Mouse (Mus musculus) limb, embryonic 14.5 days (tissue): ENCODE measurements at regions not wholly inside any gene's neighbourhood (a gene's known extent, or its start where the extent isn't known, plus 50 kb on each side); places are given as distances from the start of the nearest gene placed in this dataset.
"Not testable (repeated sequence)": the region's sequence is repeated elsewhere in the genome, so short reads cannot be mapped to it uniquely, and the experiment has no call there.

Source experiments
- ATAC-seq: fragments of 200-750 bp; cut with Nextera tagmentation; 2 replicates; pipeline ENCODE4 v1.8.0; 2017; ENCODE audit warnings: low read depth, moderate number of reproducible peaks, moderate TSS enrichment; ENCODE audit not compliant: low FRiP score
- DNase-seq: peaks from one replicate; pipeline ENCODE4 v3.0.0-alpha.2; 2015; ENCODE audit warnings: low spot score
- H3K27ac ChIP-seq: fragments of 300-500 bp; sonication (generic); replicated peaks from 2 replicates; pipeline ENCODE4 v1.5.1; 2014; ENCODE audit warnings: low read depth, mild to moderate bottlenecking, low read length, moderate library complexity, mixed read lengths
- H3K27me3 ChIP-seq: fragments of 300-500 bp; sonication (generic); 2 replicates; pipeline ENCODE4 v1.6.1; 2014; ENCODE audit warnings: low read length, mixed read lengths; ENCODE audit not compliant: control insufficient read depth, insufficient read depth
- H3K36me3 ChIP-seq: fragments of 300-500 bp; sonication (generic); 2 replicates; pipeline ENCODE4 v1.6.1; 2014; ENCODE audit warnings: mild to moderate bottlenecking, low read length, moderate library complexity, mixed read lengths; ENCODE audit not compliant: control insufficient read depth, insufficient read depth
- H3K4me1 ChIP-seq: fragments of 300-500 bp; sonication (generic); 2 replicates; pipeline ENCODE4 v1.6.1; 2014; ENCODE audit warnings: antibody characterized with exemption, low read length, mixed read lengths; ENCODE audit not compliant: control insufficient read depth, insufficient read depth
- H3K4me2 ChIP-seq: fragments of 300-500 bp; sonication (generic); replicated peaks from 2 replicates; pipeline ENCODE4 v1.6.1; 2014; ENCODE audit warnings: low read depth, mild to moderate bottlenecking, low read length, moderate library complexity; ENCODE audit not compliant: severe bottlenecking
- H3K4me3 ChIP-seq: fragments of 300-500 bp; sonication (generic); replicated peaks from 2 replicates; pipeline ENCODE4 v1.5.1; 2014; ENCODE audit warnings: low read length
- H3K9ac ChIP-seq: fragments of 300-500 bp; sonication (generic); 2 replicates; pipeline ENCODE4 v1.6.1; 2014; ENCODE audit warnings: mild to moderate bottlenecking, low read depth, low read length, moderate library complexity; ENCODE audit not compliant: severe bottlenecking
- H3K9me3 ChIP-seq: fragments of 300-500 bp; sonication (generic); 2 replicates; pipeline ENCODE4 v1.6.1; 2016; ENCODE audit warnings: low read length; ENCODE audit not compliant: control insufficient read depth
- POLR2A ChIP-seq: fragments of 200-500 bp; IDR thresholded peaks from 2 replicates; pipeline ENCODE4 v1.8.0; 2012; ENCODE audit warnings: inconsistent platforms, mild to moderate bottlenecking, moderate library complexity, borderline replicate concordance; ENCODE audit not compliant: insufficient read depth, insufficient read length; ENCODE audit errors: extremely low read depth
- WGBS: fragments of 180-500 bp; shearing (Covaris S2); extraction: QIAGEN DNeasy Blood & Tissue Kit; methylation state at CpG from one replicate; pipeline ENCODE4 v1.1.7; 2014; 5-methylcytosine and 5-hydroxymethylcytosine counted together

GRCm38 (mm10) chr16:12644621-12645020 is 464.9 kb upstream of the Ercc4 start:
- 54% methylated on average over 2 of the region's 2 CpGs for WGBS
- H3K36me3 ChIP-seq = no peaks in the 10 kb centered on the region
- H3K27me3 ChIP-seq = no peaks in the 10 kb centered on the region
- no peak overlapping the region for H3K27ac ChIP-seq
- no peak overlapping the region for H3K4me2 ChIP-seq
- H3K9me3 ChIP-seq = no peaks in the 10 kb centered on the region
- no peak overlapping the region for H3K4me3 ChIP-seq
- TF ChIP-seq POLR2A = no peak
- ATAC-seq (no peak), DNase-seq (no peak)
- no peak overlapping the region for H3K9ac ChIP-seq
- no peaks in the 10 kb centered on the region for H3K4me1 ChIP-seq

GRCm38 (mm10) chr16:12652180-12652579 is 457.3 kb upstream of the Ercc4 start:
- no peaks in the 10 kb centered on the region for H3K4me1 ChIP-seq
- no peaks in the 10 kb centered on the region for H3K9me3 ChIP-seq
- H3K4me3 ChIP-seq = no peak overlapping the region
- 72% methylated on average over 3 of the region's 3 CpGs for WGBS
- ATAC-seq = no peak
- H3K36me3 ChIP-seq = no peaks in the 10 kb centered on the region
- no peak overlapping the region for H3K27ac ChIP-seq
- TF ChIP-seq POLR2A = no peak
- no peaks in the 10 kb centered on the region for H3K27me3 ChIP-seq
- no peak overlapping the region for H3K4me2 ChIP-seq
- H3K9ac ChIP-seq = no peak overlapping the region
- DNase-seq = no peak

GRCm38 (mm10) chr16:12673656-12674055 is 435.8 kb upstream of the Ercc4 start:
- not testable (repeated sequence) for H3K9me3 ChIP-seq, H3K4me3 ChIP-seq, H3K27me3 ChIP-seq, H3K4me1 ChIP-seq, H3K36me3 ChIP-seq, H3K9ac ChIP-seq, DNase-seq, ATAC-seq, H3K4me2 ChIP-seq, H3K27ac ChIP-seq
- WGBS = 88% methylated on average over 1 of the region's 1 CpGs

GRCm38 (mm10) chr16:12681474-12681873 is 428.0 kb upstream of the Ercc4 start:
- Histone ChIP-seq H3K27ac (no peak overlapping the region), H3K4me1 (no peaks in the 10 kb centered on the region), H3K27me3 (no peaks in the 10 kb centered on the region), H3K9ac (no peak overlapping the region), H3K36me3 (no peaks in the 10 kb centered on the region), H3K4me3 (no peak overlapping the region), H3K4me2 (no peak overlapping the region), H3K9me3 (no peaks in the 10 kb centered on the region)
- TF ChIP-seq POLR2A = no peak
- ATAC-seq (no peak), DNase-seq (no peak)
- whole genome bisulfite sequencing = 85% methylated on average over 2 of the region's 2 CpGs

GRCm38 (mm10) chr16:12685816-12686215 is 423.7 kb upstream of the Ercc4 start:
- Histone ChIP-seq H3K9me3 (no peaks in the 10 kb centered on the region), H3K27ac (no peak overlapping the region), H3K4me1 (no peaks in the 10 kb centered on the region), H3K36me3 (no peaks in the 10 kb centered on the region), H3K4me3 (no peak overlapping the region), H3K9ac (no peak overlapping the region), H3K4me2 (no peak overlapping the region), H3K27me3 (no peaks in the 10 kb centered on the region)
- ATAC-seq = no peak
- DNase-seq = no peak
- TF ChIP-seq POLR2A = no peak
- WGBS = 85% methylated on average over 3 of the region's 3 CpGs

- WGBS = 18% methylated on average over 3 of the region's 3 CpGs
- no peak for TF ChIP-seq POLR2A
- Histone ChIP-seq H3K27ac (no peak overlapping the region), H3K4me3 (no peak overlapping the region), H3K4me2 (no peak overlapping the region), H3K9ac (no peak overlapping the region), H3K4me1 (no peaks in the 10 kb centered on the region), H3K27me3 (no peaks in the 10 kb centered on the region), H3K9me3 (no peaks in the 10 kb centered on the region), H3K36me3 (no peaks in the 10 kb centered on the region)
- no peak for DNase-seq
- ATAC-seq = no peak
These were observed 417.7 kb upstream of the Ercc4 start for GRCm38 (mm10) chr16:12691776-12692175.
